Mouse (Mus musculus): ENCODE results near the gene P2rx4. TPM values are rescaled to one million over a fixed set of nuclear protein-coding genes. Genes with fewer than 3 reads are reported as not detected.

The P2rx4 gene
- total RNA-seq, 2 experiments from 2014 or later = 17.9 to 19.0 TPM

GRCm38 (mm10) chr5:122763271-122764031 lies 56.1 kb downstream of the P2rx4 start:
- DNase-seq = no peak

DNA sequence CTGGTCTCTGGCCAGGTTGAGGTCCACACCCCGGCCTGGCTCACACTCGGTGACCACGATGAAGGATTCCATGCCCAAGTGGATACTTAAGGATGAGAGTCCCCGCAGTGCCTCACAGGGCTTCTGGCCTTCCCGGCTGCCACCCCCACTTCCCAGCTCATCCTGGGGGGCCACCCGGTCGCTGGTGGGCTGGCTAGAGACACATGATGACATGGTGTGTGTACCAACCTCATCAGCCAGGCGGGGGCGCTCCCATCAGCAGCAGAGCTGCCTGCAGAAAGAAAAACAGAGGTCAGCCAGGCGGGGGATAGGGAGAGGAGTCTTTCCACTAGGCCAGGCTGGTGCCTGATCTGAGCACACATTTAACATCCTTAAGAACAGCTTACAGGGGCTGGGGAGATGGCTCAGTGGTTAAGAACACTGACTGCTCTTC lies 56.7 kb downstream of the P2rx4 start:
- DNase-seq = peak; percentile 73

DNA sequence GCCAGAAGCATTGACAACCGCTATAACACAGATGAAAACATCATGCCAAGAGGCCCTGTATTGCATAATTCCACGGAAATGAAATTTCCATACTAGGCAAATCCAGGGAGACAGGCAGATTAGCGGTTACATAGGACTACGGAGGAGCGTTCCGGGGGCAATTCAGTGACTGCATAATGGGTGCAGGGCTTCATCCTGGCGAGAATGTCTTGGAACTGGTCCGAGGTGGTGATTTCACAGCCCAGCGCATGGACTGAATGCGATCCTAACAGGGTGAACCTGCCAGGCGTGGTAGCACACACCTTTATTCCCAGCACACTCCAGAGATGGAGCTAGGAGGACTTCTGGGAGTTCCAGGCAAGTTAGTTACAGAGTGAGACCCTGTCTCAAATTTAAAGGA lies 59.9 kb downstream of the P2rx4 start:
- no peak for DNase-seq

DNA sequence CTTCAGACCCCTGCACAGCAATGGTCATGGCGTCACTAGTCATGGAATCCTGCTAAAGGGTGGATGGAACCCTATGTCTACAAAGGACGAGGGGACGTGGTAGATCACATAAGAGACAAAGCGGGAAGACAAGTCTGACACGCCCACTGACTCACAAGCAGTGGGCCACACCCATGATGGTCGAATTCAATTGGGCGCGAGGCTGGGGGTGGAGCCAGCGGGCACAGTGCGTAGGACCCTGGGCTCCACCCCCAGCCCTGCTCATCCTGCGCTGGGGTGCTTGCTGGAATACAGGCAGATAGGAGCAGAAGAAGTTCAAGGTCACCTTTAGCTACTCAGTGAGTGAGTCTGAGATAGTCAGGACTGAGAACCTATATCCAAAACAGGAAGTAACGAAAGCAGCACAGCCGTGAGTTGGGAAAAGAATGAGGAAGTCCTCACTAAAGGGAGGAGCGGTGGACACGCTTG lies 61.8 kb downstream of the P2rx4 start:
- no peak for DNase-seq

DNA sequence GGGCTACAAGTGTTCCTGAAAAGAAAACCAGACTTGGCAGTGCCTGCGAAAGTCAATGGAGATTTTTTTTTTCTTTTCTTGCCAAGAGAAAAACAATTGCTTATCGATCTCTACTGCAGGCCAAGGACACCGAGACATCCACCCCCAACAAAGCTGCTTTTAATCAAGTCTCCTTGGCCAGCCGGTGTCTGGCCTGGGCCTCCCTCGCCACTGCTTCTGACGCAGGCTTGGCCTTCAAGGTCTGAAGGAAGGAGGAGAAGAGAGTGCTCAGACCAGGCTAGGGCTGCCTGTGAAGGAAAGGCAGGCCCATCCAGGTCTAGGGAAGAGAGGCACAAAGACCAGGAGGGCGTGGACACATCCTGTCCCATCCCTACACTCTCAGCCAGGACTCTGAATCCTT lies 63.0 kb downstream of the P2rx4 start:
- DNase-seq = peak; percentile 43

- DNase-seq = peak; percentile 72
Observed at GRCm38 (mm10) chr5:122770806-122771261, 63.5 kb downstream of the P2rx4 start.

DNA sequence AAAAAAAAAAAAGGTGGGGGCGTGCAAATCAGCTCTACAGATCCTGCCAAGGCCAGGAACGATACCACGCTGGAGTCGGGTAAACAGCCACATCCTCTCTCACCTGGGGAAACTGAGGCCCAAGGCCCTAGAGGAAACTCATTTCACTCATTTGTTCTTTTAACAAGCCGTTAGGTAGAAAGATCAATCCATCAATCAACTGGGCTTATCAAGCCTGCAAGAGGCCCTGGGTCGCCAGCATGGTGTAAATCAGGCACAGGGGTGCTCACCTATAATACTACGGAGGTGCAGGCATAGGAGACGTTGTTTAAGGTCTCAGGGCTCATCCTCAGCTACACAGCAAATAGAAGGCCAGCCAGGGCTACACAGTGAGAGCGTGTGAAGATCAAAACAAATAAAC lies 64.1 kb downstream of the P2rx4 start:
- no peak for DNase-seq

DNA sequence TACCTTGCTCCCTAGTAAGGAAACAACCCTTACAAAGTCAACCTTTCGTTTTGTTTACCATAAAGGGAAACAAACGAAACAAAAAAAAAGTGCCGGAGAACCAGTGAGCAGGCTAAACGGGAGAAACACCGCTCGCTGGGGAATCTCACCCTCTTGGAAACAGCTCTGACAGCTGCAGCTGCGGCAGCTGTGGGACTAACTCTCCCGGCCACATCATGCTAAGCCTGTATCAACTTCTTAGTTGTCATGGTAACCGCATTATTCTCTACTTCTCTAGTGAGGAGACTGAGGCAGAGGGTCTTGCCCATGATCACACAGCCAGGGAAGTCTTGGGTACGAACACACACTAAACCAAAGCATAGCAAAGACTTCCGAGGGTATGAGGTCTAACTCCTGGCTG lies 66.4 kb downstream of the P2rx4 start:
- DNase-seq = no peak

DNA sequence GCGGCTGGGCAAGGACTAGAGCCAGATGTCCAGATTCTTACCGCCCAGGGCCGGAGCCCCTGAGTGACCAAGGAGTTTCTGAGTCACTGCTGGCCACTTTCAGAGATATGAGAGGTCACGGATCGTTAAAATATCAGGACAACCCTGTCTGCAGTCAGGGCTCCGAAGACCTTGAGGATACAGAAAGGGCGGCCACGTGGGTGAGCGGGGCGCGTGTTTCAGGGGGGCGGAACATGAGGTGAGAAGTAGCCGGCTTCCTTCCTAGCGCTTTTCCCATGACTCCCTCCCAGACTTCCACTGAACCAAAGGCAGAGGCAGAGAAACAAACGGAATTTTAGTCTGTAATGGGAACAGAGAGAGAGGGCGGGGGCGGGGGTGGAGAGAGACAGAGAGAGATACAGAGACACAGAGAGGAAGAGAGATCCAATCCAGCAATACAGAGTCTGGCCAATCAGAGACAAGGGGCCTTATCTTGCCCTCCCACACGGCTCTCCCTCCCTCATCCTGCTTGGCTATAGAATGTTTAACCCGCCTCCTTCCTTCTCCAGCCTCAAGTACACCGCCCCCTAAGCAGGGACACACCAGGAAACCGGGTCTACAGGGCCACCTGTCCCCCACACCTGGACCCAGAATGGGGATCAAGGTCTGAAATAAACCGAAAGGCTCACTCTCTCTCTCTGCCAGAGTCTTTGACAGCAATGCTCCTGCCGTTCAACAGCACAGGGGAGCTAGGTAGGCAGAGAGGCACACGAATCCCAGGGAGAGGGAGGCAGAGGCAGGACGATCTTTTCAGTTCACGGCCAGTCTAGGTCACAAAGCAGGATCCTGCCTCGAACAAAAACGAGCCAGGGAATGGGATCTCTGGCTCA lies 67.6 kb downstream of the P2rx4 start:
- no peak for DNase-seq

DNA sequence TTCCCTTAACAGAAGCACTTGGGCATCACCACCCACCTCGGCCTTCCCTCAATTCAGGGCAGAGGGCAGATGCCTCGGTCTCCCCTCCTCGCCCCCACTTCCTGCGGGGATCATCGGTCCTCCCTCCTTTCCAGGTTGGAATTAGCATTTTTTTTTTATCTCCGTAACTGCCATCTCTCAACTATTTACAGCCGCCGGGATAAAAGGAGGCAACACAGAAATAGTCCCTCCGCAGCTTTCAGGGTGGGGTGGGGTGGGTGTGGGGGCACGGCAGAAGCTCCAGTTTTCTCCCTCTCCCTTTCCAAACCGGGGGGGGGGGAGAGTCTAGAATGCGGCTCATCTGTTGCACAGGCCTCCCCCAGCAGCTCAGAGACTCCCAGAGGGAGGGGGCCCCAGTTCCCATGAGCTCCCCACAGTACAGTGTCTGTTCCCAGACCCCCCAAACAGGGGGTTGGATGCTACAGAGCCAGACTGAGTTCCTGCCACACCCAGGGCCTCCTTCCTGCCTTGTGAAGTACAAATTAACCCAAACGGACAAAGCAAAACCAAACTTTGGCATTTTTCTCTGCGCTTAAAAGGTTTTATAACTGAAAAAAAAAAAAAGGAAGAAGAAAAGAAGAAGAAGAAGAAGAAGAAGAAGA lies 68.4 kb downstream of the P2rx4 start:
- DNase-seq = no peak

GRCm38 (mm10) chr5:122777322-122777721 lies 70.0 kb downstream of the P2rx4 start:
- no peak for DNase-seq

- DNase-seq = peak; percentile 39
Observed at GRCm38 (mm10) chr5:122778231-122779226, 71.2 kb downstream of the P2rx4 start.

Small RNAs within 50 kb of the gene (microRNA-seq; reads per million reads assigned to microRNA genes)
- gene Mir8115 = 1.7 to 2.2 reads per million in 2 experiments

Other genes with a start within 250 kb of the P2rx4 start
- gene Atp2a2, start 205.3 kb upstream of the P2rx4 start, total RNA-seq (2021) = 1,000 to 10,000 TPM; 5,023 to 5,799 TPM
- gene Ift81, start 93.0 kb upstream of the P2rx4 start, total RNA-seq (2021) = 10 to 100 TPM; 37.2 to 45.3 TPM
- 1 to 10 TPM; 3.1 to 3.5 TPM for gene P2rx7, start 63.6 kb upstream of the P2rx4 start, total RNA-seq (2021)
- gene Camkk2, start 71.9 kb downstream of the P2rx4 start, total RNA-seq (2021) = 10 to 100 TPM; 17.7 to 19.2 TPM
- gene Anapc5, start 113.8 kb downstream of the P2rx4 start, total RNA-seq (2021) = 100 to 1,000 TPM; 275 to 276 TPM
- 10 to 100 TPM; 32.6 to 34.0 TPM for gene Rnf34, start 142.5 kb downstream of the P2rx4 start, total RNA-seq (2021)